Comparison of ENCODE assay signal across 10 mouse cellular contexts in the genomic region with DNA sequence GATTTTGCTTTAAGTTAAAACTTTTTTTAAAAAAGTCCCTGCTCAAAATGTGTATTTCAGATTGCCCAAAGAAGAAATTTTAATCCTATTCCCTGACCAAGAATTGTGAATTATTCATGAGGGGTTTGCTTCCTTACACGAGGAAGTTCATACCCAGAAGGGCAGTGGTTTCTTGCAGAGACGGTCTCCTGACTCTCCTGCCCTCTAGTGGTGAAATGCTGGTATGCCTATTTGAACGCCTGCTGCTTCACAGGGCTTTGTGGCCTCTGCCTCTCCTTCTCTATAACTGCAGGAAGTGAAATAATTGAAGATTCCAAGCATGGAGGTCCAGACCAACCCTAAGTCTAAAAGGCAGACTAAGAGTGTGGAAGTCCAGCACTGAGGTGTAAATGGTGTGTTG.
DNase-seq lines count a peak whose midpoint lies in the region; ATAC-seq and TF ChIP-seq lines count a peak whose summit lies in the region.
"Had no signal": no experiment of that assay in that cellular context is flagged by ENCODE, and none has a peak within 500 bp of the region (broad histone marks: within the 10 kb centered on the region; RNA-seq: fewer than 3 reads in every experiment).

No protein-coding gene starts in this region.

- 9% methylated on average over 3 of the region's 3 CpGs for WGBS in hindbrain, postnatal 0 days
- WGBS in neural tube, embryonic 11.5 days, result 18% methylated on average over 3 of the region's 3 CpGs

- H3K36me3 ChIP-seq in hindbrain, postnatal 0 days (ENCODE audit: insufficient read depth, low read length), result no peaks in the 10 kb centered on the region
- no peaks in the 10 kb centered on the region for H3K36me3 ChIP-seq in neural tube, embryonic 11.5 days (ENCODE audit: control insufficient read depth, insufficient read depth, low read length)
- H3K36me3 ChIP-seq: embryonic facial prominence, embryonic 12.5 days had no signal

- peak; percentile 90 for TF ChIP-seq CTCF in hindbrain, postnatal 0 days (IDR thresholded peaks at IDR 0.05; ENCODE audit: low read depth)

- H3K27ac ChIP-seq in hindbrain, postnatal 0 days, result no peak overlapping the region
- H3K27ac ChIP-seq in neural tube, embryonic 11.5 days (ENCODE audit: low read depth, low read length), result no peak overlapping the region
- H3K27ac ChIP-seq: embryonic facial prominence, embryonic 12.5 days had no signal

- no peak overlapping the region for H3K9ac ChIP-seq in hindbrain, postnatal 0 days (replicated peaks; ENCODE audit: low read length)
- no peak overlapping the region for H3K9ac ChIP-seq in neural tube, embryonic 11.5 days (ENCODE audit: low read length)
- H3K9ac ChIP-seq: embryonic facial prominence, embryonic 12.5 days had no signal

- ATAC-seq in hindbrain, postnatal 0 days, result 0 out of 2 replicates have a peak, but pooled peaks have one; percentile 59
- ATAC-seq in neural tube, embryonic 11.5 days (ENCODE audit: insufficient read depth, low FRiP score, low TSS enrichment), result peak; percentile 45; the same call in 1 of the 2 replicates

- no peaks in the 10 kb centered on the region for H3K9me3 ChIP-seq in hindbrain, postnatal 0 days (ENCODE audit: low read length)
- H3K9me3 ChIP-seq in neural tube, embryonic 11.5 days (ENCODE audit: control insufficient read depth, low read length), result no peaks in the 10 kb centered on the region
- H3K9me3 ChIP-seq: embryonic facial prominence, embryonic 12.5 days had no signal

- intact Hi-C loops in left cerebral cortex, postnatal 25 days (cut with DNase I), result loop anchor here (2.0 kb wide), 1 partner anchor 218 kb away; no protein-coding TSS in a partner anchor

- DNase-seq in layer of hippocampus, adult 11-12 months (ENCODE audit: low spot score), result peak; percentile 76
- DNase-seq in layer of hippocampus, adult 9-10 months (ENCODE audit: low spot score), result no peak
- DNase-seq in adrenal gland, postnatal 25 days, result peak; percentile 51
- DNase-seq in embryo, embryonic 9.5 days (ENCODE audit: extremely low spot score), result peak; percentile 77
- peak; percentile 81 for DNase-seq in hindbrain, postnatal 0 days (ENCODE audit: low spot score)
- peak; percentile 65 to 82 for DNase-seq in left cerebral cortex, postnatal 25 days (ENCODE audit: low spot score in 2 of 2)
- peak; percentile 57 for DNase-seq in neural tube, embryonic 11.5 days (ENCODE audit: low spot score)
- peak; percentile 33 to 66 for DNase-seq in urinary bladder, postnatal 4 days (ENCODE audit: low spot score in 2 of 2)

- no peak overlapping the region for H3K4me3 ChIP-seq in hindbrain, postnatal 0 days (ENCODE audit: low read length)
- H3K4me3 ChIP-seq in neural tube, embryonic 11.5 days (ENCODE audit: low read depth, low read length), result no peak overlapping the region
- H3K4me3 ChIP-seq: embryonic facial prominence, embryonic 12.5 days; myocyte had no signal

- H3K4me2 ChIP-seq in hindbrain, postnatal 0 days (ENCODE audit: low read depth, low read length), result no peak overlapping the region
- no peak overlapping the region for H3K4me2 ChIP-seq in neural tube, embryonic 11.5 days (ENCODE audit: low read depth)
- H3K4me2 ChIP-seq: embryonic facial prominence, embryonic 12.5 days had no signal

- H3K27me3 ChIP-seq in hindbrain, postnatal 0 days (ENCODE audit: insufficient read depth, low read length), result no peaks in the 10 kb centered on the region
- H3K27me3 ChIP-seq in neural tube, embryonic 11.5 days (ENCODE audit: control insufficient read depth, insufficient read depth, low read length), result no peaks in the 10 kb centered on the region
- H3K27me3 ChIP-seq: embryonic facial prominence, embryonic 12.5 days had no signal

- no peaks in the 10 kb centered on the region for H3K4me1 ChIP-seq in hindbrain, postnatal 0 days (ENCODE audit: insufficient read depth, low read length)
- no peaks in the 10 kb centered on the region for H3K4me1 ChIP-seq in neural tube, embryonic 11.5 days (ENCODE audit: control insufficient read depth, insufficient read depth, low read length)
- H3K4me1 ChIP-seq: embryonic facial prominence, embryonic 12.5 days had no signal
